Mouse (Mus musculus): ENCODE results near the gene Xpot. TPM values are rescaled to one million over a fixed set of nuclear protein-coding genes. Genes with fewer than 3 reads are reported as not detected.

The Xpot gene
- polyA plus RNA-seq, 1 experiment from 2014 or later = 27.9 TPM

GRCm38 (mm10) chr10:121640150-121640930 lies 14.2 kb upstream of the Xpot start:
- no peaks in the 10 kb centered on the region for H3K9me3 ChIP-seq
- H3K27ac ChIP-seq (replicated peaks) = no peak overlapping the region
- ATAC-seq (ENCODE audit: extremely low read depth, insufficient number of reproducible peaks, low FRiP score, low TSS enrichment) = no peak
- WGBS = 52% methylated on average over 6 of the region's 6 CpGs
- no peaks in the 10 kb centered on the region for H3K36me3 ChIP-seq
- peak overlapping the region; percentile 99 for H3K4me2 ChIP-seq
- H3K4me3 ChIP-seq = no peak overlapping the region; the same call in 1 of the 2 replicates
- H3K9ac ChIP-seq = no peak overlapping the region
- peaks cover 41% of the 10 kb centered on the region for H3K27me3 ChIP-seq (replicated peaks)
- H3K4me1 ChIP-seq = peaks cover 16% of the 10 kb centered on the region

- H3K27ac ChIP-seq (replicated peaks) = no peak overlapping the region
- H3K4me2 ChIP-seq = no peak overlapping the region
- ATAC-seq (ENCODE audit: extremely low read depth, insufficient number of reproducible peaks, low FRiP score, low TSS enrichment) = no peak
- H3K27me3 ChIP-seq (replicated peaks) = peaks cover 42% of the 10 kb centered on the region
- no peaks in the 10 kb centered on the region for H3K9me3 ChIP-seq
- H3K36me3 ChIP-seq = no peaks in the 10 kb centered on the region
- H3K4me1 ChIP-seq = peaks cover 16% of the 10 kb centered on the region
- no peak overlapping the region for H3K4me3 ChIP-seq
- H3K9ac ChIP-seq = no peak overlapping the region
- WGBS = 84% methylated on average over 5 of the region's 5 CpGs
Observed at GRCm38 (mm10) chr10:121639573-121639972, 13.4 kb upstream of the Xpot start.

- 79% methylated on average over 6 of the region's 6 CpGs for WGBS
- Histone ChIP-seq H3K4me1 (peaks cover 6% of the 10 kb centered on the region), H3K27ac (replicated peaks) (no peak overlapping the region), H3K9ac (no peak overlapping the region), H3K36me3 (no peaks in the 10 kb centered on the region), H3K4me2 (no peak overlapping the region), H3K9me3 (no peaks in the 10 kb centered on the region), H3K4me3 (no peak overlapping the region), H3K27me3 (replicated peaks) (peaks cover 14% of the 10 kb centered on the region)
- no peak for ATAC-seq (ENCODE audit: extremely low read depth, insufficient number of reproducible peaks, low FRiP score, low TSS enrichment)
Observed at GRCm38 (mm10) chr10:121636276-121636675, 10.1 kb upstream of the Xpot start.

DNA sequence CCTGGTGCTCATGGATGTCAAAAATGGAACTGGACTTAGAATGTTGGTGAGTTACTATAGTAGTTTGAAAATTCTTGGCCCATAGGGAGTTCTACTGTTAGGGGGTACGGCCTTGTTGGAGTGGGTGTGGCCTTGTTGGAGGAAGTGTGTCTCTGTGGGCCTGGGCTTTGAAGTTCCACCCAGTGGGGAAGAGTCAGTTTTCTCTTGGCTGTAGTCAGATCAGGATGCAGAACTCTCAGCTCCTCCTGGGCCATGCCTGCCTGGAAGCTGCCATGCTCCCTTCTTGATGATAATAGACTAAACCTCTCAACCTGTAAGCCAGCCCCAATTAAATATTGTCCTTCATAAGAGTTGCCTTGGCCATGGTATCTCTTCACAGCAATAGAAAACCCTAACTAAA lies 8.0 kb upstream of the Xpot start:
- Histone ChIP-seq H3K9me3 (no peaks in the 10 kb centered on the region), H3K4me3 (no peak overlapping the region), H3K36me3 (no peaks in the 10 kb centered on the region), H3K4me1 (no peaks in the 10 kb centered on the region), H3K9ac (no peak overlapping the region), H3K27ac (replicated peaks) (no peak overlapping the region), H3K27me3 (replicated peaks) (0 out of 2 replicates have a peak, but pooled peaks cover 3% of the 10 kb centered on the region), H3K4me2 (no peak overlapping the region)
- 50% methylated on average over 1 of the region's 1 CpGs for WGBS
- ATAC-seq (ENCODE audit: extremely low read depth, insufficient number of reproducible peaks, low FRiP score, low TSS enrichment) = no peak

DNA sequence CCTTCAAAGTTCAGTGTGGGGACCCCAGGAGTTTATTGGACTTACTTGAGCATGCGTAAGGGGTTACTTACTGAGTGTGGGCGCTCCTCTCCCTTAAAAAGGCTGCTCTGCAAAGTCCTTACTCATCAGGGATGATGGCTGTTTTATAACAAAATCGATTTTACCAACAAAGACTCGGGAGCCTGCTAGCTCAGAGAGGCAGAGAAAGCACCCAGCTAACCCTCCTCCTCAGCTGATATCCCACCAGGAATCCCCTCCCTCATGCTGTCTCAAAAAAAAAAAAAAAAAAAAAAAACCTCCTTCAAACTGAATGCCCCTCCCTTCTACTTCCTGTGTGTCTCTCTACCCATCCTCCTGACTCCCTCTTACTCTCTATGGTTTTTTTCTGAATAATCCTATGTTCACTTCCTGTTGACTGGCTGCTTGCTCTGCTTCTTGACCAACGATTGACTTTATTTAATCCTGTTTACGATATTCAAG lies 2.5 kb upstream of the Xpot start:
- Histone ChIP-seq H3K4me1 (peaks cover 22% of the 10 kb centered on the region), H3K9ac (no peak overlapping the region), H3K4me3 (no peak overlapping the region), H3K27ac (replicated peaks) (no peak overlapping the region), H3K4me2 (no peak overlapping the region), H3K36me3 (no peaks in the 10 kb centered on the region), H3K27me3 (replicated peaks) (no peaks in the 10 kb centered on the region), H3K9me3 (no peaks in the 10 kb centered on the region)
- ATAC-seq (ENCODE audit: extremely low read depth, insufficient number of reproducible peaks, low FRiP score, low TSS enrichment) = no peak
- WGBS = 79% methylated on average over 6 of the region's 6 CpGs

GRCm38 (mm10) chr10:121627216-121627852 lies 1.2 kb upstream of the Xpot start:
- WGBS = 78% methylated on average over 10 of the region's 10 CpGs
- H3K9ac ChIP-seq = peak overlapping the region; percentile 80; the same call in 1 of the 2 replicates
- no peak overlapping the region for H3K27ac ChIP-seq (replicated peaks)
- ATAC-seq (ENCODE audit: extremely low read depth, insufficient number of reproducible peaks, low FRiP score, low TSS enrichment) = no peak
- H3K4me3 ChIP-seq = peak overlapping the region; percentile 87; the same call in 1 of the 2 replicates
- H3K27me3 ChIP-seq (replicated peaks) = no peaks in the 10 kb centered on the region
- H3K9me3 ChIP-seq = no peaks in the 10 kb centered on the region
- peaks cover 24% of the 10 kb centered on the region for H3K4me1 ChIP-seq
- H3K4me2 ChIP-seq = peak overlapping the region; percentile 82
- peaks cover 8% of the 10 kb centered on the region for H3K36me3 ChIP-seq

DNA sequence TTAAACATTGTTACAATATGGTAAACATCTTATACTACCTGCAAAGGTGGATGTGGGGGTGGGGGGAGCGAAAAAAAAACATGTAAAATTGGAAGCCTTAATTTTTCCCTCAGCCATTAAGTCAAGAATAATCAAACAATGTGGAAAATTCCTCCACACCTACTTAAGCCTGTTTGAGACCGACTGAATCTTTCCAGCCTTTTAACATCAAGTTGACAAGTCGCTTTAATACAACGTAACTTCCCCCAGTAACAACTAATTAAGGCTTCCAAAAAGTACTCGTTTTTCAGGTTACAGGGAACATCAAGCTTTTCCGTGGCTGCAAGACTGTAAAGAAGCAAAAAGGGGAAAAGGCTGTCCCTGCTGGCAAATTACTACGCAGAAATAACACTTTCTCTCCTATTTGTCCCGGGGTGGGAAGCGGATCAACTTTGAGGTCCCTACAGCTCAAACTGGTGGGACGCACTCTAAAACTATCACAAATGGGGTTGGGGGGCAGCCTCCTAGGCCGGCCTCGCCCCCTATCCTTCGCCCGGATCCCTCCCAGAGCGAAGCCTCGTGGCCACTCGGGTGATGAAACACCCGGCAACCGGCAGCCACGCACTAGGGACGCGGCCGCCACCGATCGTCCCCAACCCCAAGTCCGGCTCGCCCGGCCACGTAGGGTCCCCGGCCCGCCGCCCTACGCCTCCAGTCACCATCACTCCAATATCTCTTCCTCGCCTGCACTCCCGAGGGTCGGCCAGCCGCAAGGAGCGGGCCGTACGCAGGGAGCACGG lies 536 bp downstream of the Xpot start:
- peak overlapping the region; percentile 87 for H3K4me3 ChIP-seq
- H3K4me1 ChIP-seq = peaks cover 24% of the 10 kb centered on the region
- H3K27me3 ChIP-seq (replicated peaks) = no peaks in the 10 kb centered on the region
- under 1% methylated on average over 41 of the region's 41 CpGs for WGBS
- H3K9me3 ChIP-seq = no peaks in the 10 kb centered on the region
- H3K36me3 ChIP-seq = peaks cover 25% of the 10 kb centered on the region
- peak overlapping the region; percentile 82 for H3K4me2 ChIP-seq
- H3K27ac ChIP-seq (replicated peaks) = peak overlapping the region; percentile 96
- ATAC-seq (ENCODE audit: extremely low read depth, insufficient number of reproducible peaks, low FRiP score, low TSS enrichment) = no peak; the same call in 1 of the 2 replicates
- peak overlapping the region; percentile 94 for H3K9ac ChIP-seq

GRCm38 (mm10) chr10:121625006-121625405 lies 1.1 kb downstream of the Xpot start:
- Histone ChIP-seq H3K36me3 (peaks cover 31% of the 10 kb centered on the region), H3K9me3 (no peaks in the 10 kb centered on the region), H3K27ac (replicated peaks) (peak overlapping the region; percentile 96), H3K27me3 (replicated peaks) (no peaks in the 10 kb centered on the region), H3K4me3 (peak overlapping the region; percentile 87), H3K4me1 (peaks cover 24% of the 10 kb centered on the region), H3K9ac (peak overlapping the region; percentile 94), H3K4me2 (peak overlapping the region; percentile 82)
- WGBS = 9% methylated on average over 9 of the region's 9 CpGs
- ATAC-seq (ENCODE audit: extremely low read depth, insufficient number of reproducible peaks, low FRiP score, low TSS enrichment) = no peak

- WGBS = 72% methylated on average over 7 of the region's 7 CpGs
- Histone ChIP-seq H3K4me2 (peak overlapping the region; percentile 82), H3K4me3 (no peak overlapping the region), H3K27ac (replicated peaks) (no peak overlapping the region), H3K9me3 (no peaks in the 10 kb centered on the region), H3K4me1 (peaks cover 24% of the 10 kb centered on the region), H3K36me3 (peaks cover 43% of the 10 kb centered on the region), H3K9ac (0 out of 2 replicates have a peak overlapping the region, but pooled peaks have one; percentile 7), H3K27me3 (replicated peaks) (no peaks in the 10 kb centered on the region)
- ATAC-seq (ENCODE audit: extremely low read depth, insufficient number of reproducible peaks, low FRiP score, low TSS enrichment) = no peak
Observed at GRCm38 (mm10) chr10:121623670-121624069, 2.5 kb downstream of the Xpot start.

DNA sequence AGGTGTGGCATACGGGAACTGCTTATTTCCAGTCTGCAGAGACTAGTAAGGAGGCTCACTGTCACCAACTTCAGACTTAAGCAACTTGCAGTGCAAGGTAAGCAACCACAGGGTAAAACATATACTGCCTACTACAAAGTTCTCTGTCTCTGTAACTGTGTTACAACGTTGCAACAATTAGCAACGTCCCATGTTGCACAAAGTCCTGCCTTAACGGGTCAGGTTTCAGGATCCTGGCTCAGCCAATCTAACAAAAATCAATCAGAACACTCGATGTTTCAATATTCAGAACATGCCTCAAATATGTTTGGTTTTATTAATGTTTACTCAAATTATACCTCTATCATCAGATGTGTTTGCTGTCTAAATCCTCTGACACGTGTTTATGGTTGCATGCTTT lies 3.7 kb downstream of the Xpot start:
- H3K4me1 ChIP-seq = peaks cover 24% of the 10 kb centered on the region
- H3K4me3 ChIP-seq = no peak overlapping the region
- no peak overlapping the region for H3K27ac ChIP-seq (replicated peaks)
- no peaks in the 10 kb centered on the region for H3K9me3 ChIP-seq
- H3K36me3 ChIP-seq = peaks cover 55% of the 10 kb centered on the region
- 87% methylated on average over 6 of the region's 6 CpGs for WGBS
- no peaks in the 10 kb centered on the region for H3K27me3 ChIP-seq (replicated peaks)
- H3K9ac ChIP-seq = no peak overlapping the region
- ATAC-seq (ENCODE audit: extremely low read depth, insufficient number of reproducible peaks, low FRiP score, low TSS enrichment) = no peak
- no peak overlapping the region for H3K4me2 ChIP-seq

DNA sequence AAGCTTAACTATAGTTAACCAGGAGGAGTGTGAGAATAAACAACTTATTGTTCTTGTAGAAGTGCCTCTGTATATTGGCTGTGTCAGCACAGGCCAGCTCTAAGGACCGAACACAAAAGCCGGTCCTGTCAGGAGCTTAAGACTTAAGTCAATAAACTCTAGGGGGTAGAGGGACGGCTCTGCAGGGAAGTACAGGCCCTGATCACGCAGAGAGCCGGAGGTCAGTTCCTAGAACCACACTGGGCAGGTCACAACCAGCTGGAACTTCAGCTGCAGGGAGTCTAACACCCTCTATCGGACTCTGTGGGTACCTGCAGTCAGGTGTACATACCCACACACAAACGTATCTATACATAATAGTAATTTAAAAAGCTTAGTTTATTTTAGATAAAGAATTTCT lies 10.2 kb downstream of the Xpot start:
- WGBS = 80% methylated on average over 7 of the region's 7 CpGs
- Histone ChIP-seq H3K36me3 (peaks cover 96% of the 10 kb centered on the region), H3K4me2 (no peak overlapping the region), H3K4me3 (no peak overlapping the region), H3K4me1 (0 out of 2 replicates have a peak, but pooled peaks cover 3% of the 10 kb centered on the region), H3K9me3 (no peaks in the 10 kb centered on the region), H3K27me3 (replicated peaks) (no peaks in the 10 kb centered on the region), H3K9ac (no peak overlapping the region), H3K27ac (replicated peaks) (no peak overlapping the region)
- ATAC-seq (ENCODE audit: extremely low read depth, insufficient number of reproducible peaks, low FRiP score, low TSS enrichment) = no peak
